26 mouse cellular contexts compared by ENCODE assay signal in the genomic region with DNA sequence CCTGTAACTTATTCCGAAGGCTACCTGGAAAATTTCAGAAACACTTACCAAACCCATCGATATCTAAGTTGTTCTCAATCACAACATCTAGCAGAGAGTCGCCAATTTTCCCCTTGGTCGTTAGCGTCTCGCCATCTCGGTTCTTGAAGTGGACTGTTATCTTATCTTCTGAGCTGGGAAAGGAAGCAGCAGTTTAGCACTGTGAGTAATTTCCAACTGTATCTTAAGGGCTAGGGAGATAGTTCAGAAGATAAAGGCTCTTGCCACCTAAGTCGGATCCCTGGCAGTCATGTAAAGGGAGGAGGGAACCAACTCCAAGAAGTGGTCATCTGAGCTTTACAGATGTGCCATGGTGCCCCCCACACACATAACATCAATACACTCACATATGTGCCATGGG.
"Had no signal": no experiment of that assay in that cellular context is flagged by ENCODE, and none has a peak within 500 bp of the region (broad histone marks: within the 10 kb centered on the region; RNA-seq: fewer than 3 reads in every experiment).

No protein-coding gene starts in this region.

- DNase-seq: cerebellum, adult 9-10 months; cerebellum, adult 9-11 months; cerebellum, postnatal 10 days; cerebellum, postnatal 14 days; cerebellum, postnatal 25 days; cerebellum, postnatal 36 days; embryo, embryonic 11 days; forebrain, postnatal 0 days; gastrocnemius, adult 2 months; gastrocnemius, postnatal 10 days; gastrocnemius, postnatal 14 days; gastrocnemius, postnatal 25 days; gastrocnemius, postnatal 36 days; heart, adult 18-20 months; heart, adult 2 months had no signal

- H3K4me3 ChIP-seq: embryonic facial prominence, embryonic 10.5 days; embryonic facial prominence, embryonic 12.5 days; embryonic facial prominence, embryonic 13.5 days; embryonic facial prominence, embryonic 15.5 days; erythroblast, embryonic 14.5 days; forebrain, embryonic 10.5 days; forebrain, embryonic 12.5 days; forebrain, embryonic 13.5 days; forebrain, embryonic 15.5 days; gastrocnemius, adult 2 months; heart, adult 2 months had no signal

- ATAC-seq: forebrain, embryonic 13.5 days; forebrain, embryonic 14.5 days; forebrain, embryonic 15.5 days; forebrain, embryonic 16.5 days; forebrain, postnatal 0 days had no signal

- H3K9me3 ChIP-seq: embryonic facial prominence, embryonic 10.5 days; embryonic facial prominence, embryonic 12.5 days; embryonic facial prominence, embryonic 13.5 days; embryonic facial prominence, embryonic 15.5 days; forebrain, embryonic 10.5 days; forebrain, embryonic 12.5 days; forebrain, embryonic 13.5 days; forebrain, embryonic 15.5 days had no signal

- H3K4me2 ChIP-seq: embryonic facial prominence, embryonic 12.5 days; embryonic facial prominence, embryonic 13.5 days; embryonic facial prominence, embryonic 15.5 days; forebrain, embryonic 12.5 days; forebrain, embryonic 13.5 days; forebrain, embryonic 15.5 days had no signal

- H3K9ac ChIP-seq: embryonic facial prominence, embryonic 12.5 days; embryonic facial prominence, embryonic 13.5 days; embryonic facial prominence, embryonic 15.5 days; forebrain, embryonic 12.5 days; forebrain, embryonic 13.5 days; forebrain, embryonic 15.5 days; forebrain, postnatal 0 days had no signal

- H3K36me3 ChIP-seq: forebrain, embryonic 12.5 days had no signal

- H3K27ac ChIP-seq: embryonic facial prominence, embryonic 10.5 days; embryonic facial prominence, embryonic 12.5 days; embryonic facial prominence, embryonic 13.5 days; embryonic facial prominence, embryonic 15.5 days; forebrain, embryonic 10.5 days; forebrain, embryonic 12.5 days; forebrain, embryonic 13.5 days; forebrain, embryonic 15.5 days; gastrocnemius, adult 2 months; heart, adult 2 months had no signal

- H3K27me3 ChIP-seq: embryonic facial prominence, embryonic 12.5 days; embryonic facial prominence, embryonic 13.5 days; embryonic facial prominence, embryonic 15.5 days; forebrain, embryonic 12.5 days; forebrain, embryonic 13.5 days; forebrain, embryonic 15.5 days had no signal
